Mouse (Mus musculus) spleen, adult 18-20 months (tissue): Measurements from ENCODE around the gene Calhm2.
"Not testable (repeated sequence)": the region's sequence is repeated elsewhere in the genome, so short reads cannot be mapped to it uniquely, and the experiment has no call there.

ENCODE experiments used
- DNase-seq, 2 experiments: peaks; one replicate each; pipeline ENCODE4 v3.0.0; 2022; ENCODE audit warnings: mixed read lengths in 2 of 2

The Calhm2 gene

GRCm38 (mm10) chr19:47149854-47150253, 11.8 kb upstream of the Calhm2 start:
- DNase-seq: no peak

- peak in 1 of 2 experiments; percentile 28 for DNase-seq
Observed at GRCm38 (mm10) chr19:47148267-47148847, 10.3 kb upstream of the Calhm2 start.

- DNase-seq: no peak
Observed at GRCm38 (mm10) chr19:47144154-47144553, 6.1 kb upstream of the Calhm2 start, which contains the start of gene Calhm1. Calhm1 (minus strand) TSS chr19:47144254.

- DNase-seq: no peak
Observed at GRCm38 (mm10) chr19:47142438-47142837, 4.3 kb upstream of the Calhm2 start.

GRCm38 (mm10) chr19:47139611-47140010, 1.5 kb upstream of the Calhm2 start:
- not testable (repeated sequence) for DNase-seq

- peak; percentile 26 to 46 for DNase-seq
Observed at GRCm38 (mm10) chr19:47137051-47137581, 978 bp downstream of the Calhm2 start.

- DNase-seq: no peak
Observed at GRCm38 (mm10) chr19:47136170-47136569, 1.9 kb downstream of the Calhm2 start.

- DNase-seq: peak in 1 of 2 experiments; percentile 22
Observed at GRCm38 (mm10) chr19:47135568-47135967, 2.5 kb downstream of the Calhm2 start.

- peak; percentile 64 to 68 for DNase-seq
Observed at GRCm38 (mm10) chr19:47133161-47133560, 4.9 kb downstream of the Calhm2 start.

- DNase-seq: peak; percentile 42 to 49
Observed at GRCm38 (mm10) chr19:47130551-47131125, 7.5 kb downstream of the Calhm2 start.

GRCm38 (mm10) chr19:47128835-47129234, 9.3 kb downstream of the Calhm2 start:
- DNase-seq: no peak

- no peak for DNase-seq
Observed at GRCm38 (mm10) chr19:47128164-47128563, 9.9 kb downstream of the Calhm2 start.

GRCm38 (mm10) chr19:47122802-47123201, 15.3 kb downstream of the Calhm2 start:
- peak; percentile 30 to 47 for DNase-seq

GRCm38 (mm10) chr19:47121054-47121453, 17.0 kb downstream of the Calhm2 start:
- DNase-seq: no peak

- DNase-seq: no peak
Observed at GRCm38 (mm10) chr19:47118634-47119033, 19.5 kb downstream of the Calhm2 start.

- DNase-seq: no peak
Observed at GRCm38 (mm10) chr19:47104641-47105271, 33.3 kb downstream of the Calhm2 start.

- no peak for DNase-seq
Observed at GRCm38 (mm10) chr19:47101080-47101479, 37.0 kb downstream of the Calhm2 start.

- peak; percentile 88 to 91 for DNase-seq
Observed at GRCm38 (mm10) chr19:47090550-47091156, 47.4 kb downstream of the Calhm2 start, which contains the start of the genes Usmg5 and Pdcd11. Usmg5 (minus strand) TSS chr19:47090647. Pdcd11 (plus strand) TSS chr19:47090768.

GRCm38 (mm10) chr19:47089718-47090525, 48.2 kb downstream of the Calhm2 start:
- DNase-seq: no peak

GRCm38 (mm10) chr19:47088226-47088625, 49.9 kb downstream of the Calhm2 start:
- no peak for DNase-seq

GRCm38 (mm10) chr19:47067924-47068611, 70.0 kb downstream of the Calhm2 start:
- DNase-seq: peak; percentile 75 to 82
